Mouse (Mus musculus): ENCODE measurements around the gene Dnajc7.

DNA sequence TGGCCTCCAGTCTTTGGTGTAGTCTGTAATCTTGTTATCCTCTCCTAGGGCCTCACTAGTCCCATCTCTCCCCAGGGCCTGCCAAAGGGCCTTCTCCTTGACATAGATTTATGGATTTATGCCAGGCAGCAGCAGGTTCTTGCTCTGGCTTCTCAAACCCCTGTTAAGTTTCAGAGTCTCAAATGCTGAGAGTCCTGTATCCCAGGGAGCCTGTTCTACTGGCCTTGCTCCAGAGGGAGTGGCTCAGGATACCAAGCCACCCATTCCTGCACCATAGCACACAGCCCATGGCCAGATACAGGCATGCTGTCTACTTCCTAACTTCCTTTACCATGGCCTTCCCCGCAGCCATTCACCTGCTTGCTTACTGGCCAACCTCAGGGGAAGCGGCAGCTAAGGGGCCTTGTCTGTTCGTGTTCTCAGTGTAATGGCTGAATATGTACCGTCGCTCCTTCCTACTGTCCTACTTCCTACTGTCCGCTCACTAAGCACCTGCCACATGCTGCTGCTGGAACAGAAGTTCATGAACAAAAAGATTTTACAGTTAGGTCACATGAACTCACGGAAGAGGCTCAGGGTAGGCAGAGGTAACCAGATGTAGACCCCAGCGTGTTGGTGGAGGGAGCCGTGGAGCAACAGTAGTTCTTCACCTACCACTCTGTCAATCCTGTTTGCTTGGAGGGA is 40.7 kb downstream of the Dnajc7 start:
- TF ChIP-seq CTCF (IDR thresholded peaks at IDR 0.05; ENCODE audit: borderline replicate concordance, insufficient read depth, low read depth, low read length), result no peak
- no peak for TF ChIP-seq POLR2A (IDR thresholded peaks at IDR 0.05; ENCODE audit: borderline replicate concordance, insufficient read depth, low read length)

Data from cerebellum, adult 2 months (tissue).